8 mouse cellular contexts compared by ENCODE assay signal in the genomic region with DNA sequence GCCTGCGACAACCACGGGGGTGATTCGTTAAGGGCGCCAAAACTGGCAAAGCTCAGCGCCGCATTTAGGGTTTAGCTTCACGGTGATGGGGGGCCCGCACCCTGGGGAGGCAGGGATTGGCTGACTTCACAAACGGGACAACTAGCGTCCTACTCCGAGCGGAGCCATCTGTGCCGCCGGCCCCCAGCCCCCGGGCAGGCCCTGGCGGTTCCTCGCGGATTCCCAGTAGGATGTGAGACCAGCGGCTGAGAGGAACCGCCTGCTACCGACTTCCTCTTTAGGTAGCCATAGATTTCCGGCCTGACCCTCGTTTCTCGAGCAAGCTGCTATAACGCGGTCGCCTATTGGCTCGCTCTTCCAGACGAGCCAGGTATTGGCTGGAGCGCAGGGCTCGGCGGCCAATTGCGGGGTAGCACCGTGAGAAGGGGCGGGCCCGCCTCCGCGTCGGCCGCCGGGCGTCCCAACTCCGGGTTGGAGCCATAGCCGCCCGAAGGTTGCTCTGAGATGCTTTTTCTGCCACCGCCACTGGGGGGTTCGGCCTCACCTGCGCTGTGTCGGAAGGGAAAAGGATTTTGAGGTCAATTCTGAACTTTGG. TPM values are rescaled to one million over a fixed set of nuclear protein-coding genes. Genes with fewer than 3 reads are reported as not detected.
DNase-seq lines count a peak whose midpoint lies in the region; ATAC-seq and TF ChIP-seq lines count a peak whose summit lies in the region.

A gene (plus strand): TSS at position 182 of the 595 bp plus-strand sequence.

- no peaks in the 10 kb centered on the region for H3K27me3 ChIP-seq in C2C12 (ENCODE audit: control insufficient read depth, insufficient read depth, insufficient read length)
- H3K27me3 ChIP-seq in heart, embryonic 13.5 days (replicated peaks), result 0 out of 2 replicates have a peak, but pooled peaks cover 6% of the 10 kb centered on the region
- peaks cover 12% of the 10 kb centered on the region for H3K27me3 ChIP-seq in liver, embryonic 12.5 days (replicated peaks)
- H3K27me3 ChIP-seq in stomach, embryonic 15.5 days (replicated peaks), result no peaks in the 10 kb centered on the region

- H3K4me1 ChIP-seq in brown adipose tissue, adult 24 weeks (ENCODE audit: control insufficient read depth, insufficient read depth, insufficient read length, low read length), result no peaks in the 10 kb centered on the region
- H3K4me1 ChIP-seq in heart, embryonic 13.5 days, result peaks cover 3% of the 10 kb centered on the region; the same call in 1 of the 2 replicates
- H3K4me1 ChIP-seq in liver, embryonic 12.5 days, result peaks cover 11% of the 10 kb centered on the region
- 0 out of 2 replicates have a peak, but pooled peaks cover 5% of the 10 kb centered on the region for H3K4me1 ChIP-seq in stomach, embryonic 15.5 days

- peak; percentile 68 for DNase-seq in fat pad, adult 2 months (ENCODE audit: extremely low read depth, low read depth, low spot score)
- DNase-seq in kidney, postnatal 10 days, result peak; percentile 95
- DNase-seq in natural killer cell, adult 2 months (ENCODE audit: low spot score in 2 of 2), result peak; percentile 87 to 94

- peak within 1 kb of the TSS; percentile 92 for H3ac ChIP-seq in C2C12 (ENCODE audit: control insufficient read depth, insufficient read length, low read depth)

- 1% methylated on average over 49 of the region's 49 CpGs for WGBS in heart, embryonic 13.5 days
- WGBS in liver, embryonic 12.5 days (ENCODE audit: insufficient replicate concordance), result under 1% methylated on average over 49 of the region's 49 CpGs
- under 1% methylated on average over 49 of the region's 49 CpGs for WGBS in stomach, embryonic 15.5 days

- peaks cover 30% of the 10 kb centered on the region for H3K36me3 ChIP-seq in C2C12 (ENCODE audit: control insufficient read depth, insufficient read depth)
- peaks cover 30% of the 10 kb centered on the region for H3K36me3 ChIP-seq in heart, embryonic 13.5 days
- H3K36me3 ChIP-seq in liver, embryonic 12.5 days, result peaks cover 25% of the 10 kb centered on the region
- no peaks in the 10 kb centered on the region for H3K36me3 ChIP-seq in stomach, embryonic 15.5 days

- H3K4me2 ChIP-seq in heart, embryonic 13.5 days, result peak within 1 kb of the TSS; percentile 75
- peak within 1 kb of the TSS; percentile 82 for H3K4me2 ChIP-seq in liver, embryonic 12.5 days
- H3K4me2 ChIP-seq in stomach, embryonic 15.5 days, result peak within 1 kb of the TSS; percentile 78

- H3K9me3 ChIP-seq in heart, embryonic 13.5 days, result no peaks in the 10 kb centered on the region
- no peaks in the 10 kb centered on the region for H3K9me3 ChIP-seq in liver, embryonic 12.5 days (replicated peaks)
- no peaks in the 10 kb centered on the region for H3K9me3 ChIP-seq in stomach, embryonic 15.5 days

- H3K79me2 ChIP-seq in C2C12 (ENCODE audit: control insufficient read depth, insufficient read depth), result no peaks in the 10 kb centered on the region

- peak within 1 kb of the TSS; percentile 84 for H3K9ac ChIP-seq in heart, embryonic 13.5 days
- peak within 1 kb of the TSS; percentile 65 for H3K9ac ChIP-seq in liver, embryonic 12.5 days
- H3K9ac ChIP-seq in stomach, embryonic 15.5 days, result peak within 1 kb of the TSS; percentile 60

- no peak for TF ChIP-seq CTCF in C2C12 (IDR thresholded peaks at IDR 0.05; ENCODE audit: control insufficient read depth, insufficient read depth, insufficient read length)

- peaks cover 1% of the 10 kb centered on the region for H3K79me3 ChIP-seq in C2C12 (ENCODE audit: low read depth)

- H3K27ac ChIP-seq in brown adipose tissue, adult 24 weeks (replicated peaks; ENCODE audit: low read depth, low read length), result peak within 1 kb of the TSS; percentile 61
- peak within 1 kb of the TSS; percentile 71 for H3K27ac ChIP-seq in heart, embryonic 13.5 days (replicated peaks)
- peak within 1 kb of the TSS; percentile 65 for H3K27ac ChIP-seq in liver, embryonic 12.5 days
- H3K27ac ChIP-seq in stomach, embryonic 15.5 days, result peak within 1 kb of the TSS; percentile 87

- H3K4me3 ChIP-seq in C2C12 (ENCODE audit: insufficient read depth, poor library complexity, severe bottlenecking), result peak within 1 kb of the TSS; percentile 34
- H3K4me3 ChIP-seq in brown adipose tissue, adult 24 weeks (ENCODE audit: insufficient read depth, low read depth, low read length), result peak within 1 kb of the TSS; percentile 87
- H3K4me3 ChIP-seq in heart, embryonic 13.5 days, result peak within 1 kb of the TSS; percentile 65
- H3K4me3 ChIP-seq in liver, embryonic 12.5 days, result peak within 1 kb of the TSS; percentile 72
- H3K4me3 ChIP-seq in stomach, embryonic 15.5 days (replicated peaks), result peak within 1 kb of the TSS; percentile 60

- peak; percentile 100 for ATAC-seq in heart, embryonic 13.5 days (ENCODE audit: extremely low read depth, insufficient number of reproducible peaks, low FRiP score, low TSS enrichment)
- peak; percentile 100 for ATAC-seq in liver, embryonic 12.5 days
- peak; percentile 100 for ATAC-seq in stomach, embryonic 15.5 days (ENCODE audit: insufficient read depth, low FRiP score, low read depth)

TF ChIP-seq in C2C12, 6 proteins besides CTCF, POLR2A, EP300 and RAD21:
- TF ChIP-seq FOSL1 (IDR thresholded peaks at IDR 0.05; ENCODE audit: insufficient read depth, low read length, poor library complexity, severe bottlenecking), result no peak
- TF ChIP-seq USF1 (IDR thresholded peaks at IDR 0.05; ENCODE audit: low read depth), result no peak
- no peak for TF ChIP-seq MAX (IDR thresholded peaks at IDR 0.05)
- TF ChIP-seq MYOG (IDR thresholded peaks at IDR 0.05; ENCODE audit: control insufficient read depth, extremely low read depth, insufficient read length), result no peak
- TF ChIP-seq CEBPB (IDR thresholded peaks at IDR 0.05; ENCODE audit: low read depth), result no peak
- no peak for TF ChIP-seq MYOD1 (IDR thresholded peaks at IDR 0.05; ENCODE audit: control insufficient read depth, insufficient read length, low read depth)
TF ChIP-seq in C2C12: peak in this region for 0.

RNA-seq across cellular contexts. Expression of the gene that starts here (rescaled TPM):
- polyA plus RNA-seq in C2C12 (2012; fragmentation: generic; extraction: Trizol), result 2.6 TPM
- polyA plus RNA-seq in brown adipose tissue, adult 24 weeks (2012; ENCODE audit: insufficient read depth, insufficient read length, missing spikeins), result 6.9 and 8.8 TPM in 2 replicates
- polyA plus RNA-seq in heart, embryonic 13.5 days (2015; fragmentation: Nextera tagmentation; extraction: Ambion mirVana), result 1.0 and 1.4 TPM in 2 replicates
- 0.29 and 0.31 TPM in 2 replicates for polyA plus RNA-seq in liver, embryonic 12.5 days (2016; fragmentation: Nextera tagmentation; extraction: Ambion mirVana)
- polyA plus RNA-seq in stomach, embryonic 15.5 days (2015; fragmentation: Nextera tagmentation; extraction: Ambion mirVana), result 1.2 and 1.3 TPM in 2 replicates

Comparison
In these comparisons a context has a peak if more than half of its experiments do, and no peak if none do; other contexts are left out.
1. Peak in every context shown above with its lines: DNase-seq, ATAC-seq, H3K4me3 ChIP-seq and H3K27ac ChIP-seq.
2. Peak in ATAC-seq, H3K4me3 ChIP-seq, H3K27ac ChIP-seq, H3K9ac ChIP-seq and H3K4me2 ChIP-seq in liver, embryonic 12.5 days; RNA of the gene not detected or under 1 TPM.
3. H3K4me3 ChIP-seq: peak in every context shown above with its lines; median percentile 87 in brown adipose tissue, adult 24 weeks; 72 in liver, embryonic 12.5 days; 65 in heart, embryonic 13.5 days; 60 in stomach, embryonic 15.5 days; 34 in C2C12.